Mouse (Mus musculus) cortical plate, adult 2 months (tissue): ENCODE results near the gene Fxyd7.

Source experiments
- CTCF ChIP-seq: fragments of 200-500 bp; IDR thresholded peaks from 2 replicates; pipeline ENCODE4 v1.5.1; 2011; ENCODE audit warnings: mild to moderate bottlenecking, control low read depth, low read length; ENCODE audit not compliant: insufficient read depth; ENCODE audit errors: extremely low read depth
- POLR2A ChIP-seq: fragments of 200-500 bp; IDR thresholded peaks from 2 replicates; pipeline ENCODE4 v1.6.1; 2011; ENCODE audit warnings: mild to moderate bottlenecking, low read length, control low read depth; ENCODE audit not compliant: insufficient read depth; ENCODE audit errors: extremely low read depth

DNA sequence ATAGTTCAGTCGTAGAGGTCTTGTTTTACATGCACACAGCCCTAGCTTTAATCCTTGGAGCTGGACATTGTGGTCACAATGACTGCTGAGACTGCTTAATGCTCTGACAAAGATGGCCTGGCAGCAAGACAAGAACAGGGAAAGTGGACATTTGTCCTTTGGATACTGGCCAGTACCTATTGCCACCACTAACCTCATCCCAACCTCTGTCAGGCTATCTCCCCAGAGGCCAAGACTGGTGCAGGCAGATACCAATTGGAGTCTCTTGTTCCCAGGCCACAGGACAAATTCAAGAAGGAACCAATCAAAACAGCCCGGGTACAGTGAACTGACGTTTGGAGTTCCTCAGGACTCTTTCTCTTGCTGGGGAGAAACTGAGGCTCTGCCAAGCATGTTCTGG, 36.9 kb upstream of the Fxyd7 start:
- TF ChIP-seq CTCF (no peak), POLR2A (no peak)
